Mouse (Mus musculus): ENCODE measurements around the gene Utp20.
"Not testable (repeated sequence)": the region's sequence is repeated elsewhere in the genome, so short reads cannot be mapped to it uniquely, and the experiment has no call there.

The Utp20 gene

DNA sequence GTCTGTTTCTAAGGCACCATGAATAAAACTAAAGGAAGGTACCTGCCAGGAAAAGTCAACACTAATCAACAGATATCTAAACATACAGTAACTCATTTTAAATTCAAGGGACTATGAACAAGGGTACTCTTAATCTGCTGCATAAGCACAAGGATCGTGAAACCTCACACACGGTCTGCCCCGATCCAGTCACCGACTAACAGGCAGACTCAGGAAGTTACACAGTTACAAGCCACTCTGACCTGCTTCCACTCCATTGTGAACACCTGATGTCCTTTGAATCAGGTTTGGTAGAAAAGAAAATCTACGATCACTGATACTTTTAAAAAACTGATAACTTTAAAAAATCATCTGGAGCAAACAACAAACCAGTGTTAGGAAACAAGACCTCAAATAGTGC is 42.7 kb downstream of the Utp20 start:
- DNase-seq (ENCODE audit: low spot score) = no peak

DNA sequence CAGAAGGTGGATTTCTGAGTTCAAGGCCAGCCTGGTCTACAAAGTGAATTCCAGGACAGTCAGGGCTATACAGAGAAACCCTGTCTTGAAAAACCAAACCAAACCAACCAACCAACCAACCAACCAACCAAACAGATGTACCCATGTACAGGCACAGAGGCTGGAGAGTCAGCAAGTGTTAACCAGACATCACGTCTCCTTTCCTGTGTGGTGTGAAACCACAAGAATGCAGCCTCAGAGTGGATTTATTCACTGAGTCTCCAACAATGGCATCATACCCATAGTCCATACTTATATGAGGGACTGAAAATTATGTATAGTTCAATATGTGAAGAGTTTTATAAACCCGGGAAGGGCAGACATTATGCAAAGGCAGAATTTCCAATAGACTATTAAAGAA is 43.5 kb downstream of the Utp20 start:
- not testable (repeated sequence) for DNase-seq (ENCODE audit: low spot score)

DNA sequence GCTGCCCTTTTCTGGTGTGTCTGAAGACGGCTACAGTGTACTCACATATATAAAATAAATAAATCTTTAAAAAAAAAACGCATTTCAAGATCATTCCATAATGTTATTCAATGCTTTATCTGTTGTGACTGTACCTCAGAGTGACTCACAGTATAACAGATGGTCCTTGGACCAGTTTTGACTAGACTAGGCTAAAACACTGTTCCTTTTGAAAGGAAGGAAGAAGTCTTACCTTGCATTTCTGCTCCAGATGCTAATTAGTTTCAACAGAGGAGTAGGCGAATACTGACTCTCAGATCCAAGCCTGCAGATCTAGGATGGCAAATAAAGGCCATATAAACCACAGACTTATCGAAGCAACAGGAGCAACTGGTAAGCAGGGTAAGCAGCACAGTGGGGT is 45.9 kb downstream of the Utp20 start:
- DNase-seq (ENCODE audit: low spot score) = no peak

DNA sequence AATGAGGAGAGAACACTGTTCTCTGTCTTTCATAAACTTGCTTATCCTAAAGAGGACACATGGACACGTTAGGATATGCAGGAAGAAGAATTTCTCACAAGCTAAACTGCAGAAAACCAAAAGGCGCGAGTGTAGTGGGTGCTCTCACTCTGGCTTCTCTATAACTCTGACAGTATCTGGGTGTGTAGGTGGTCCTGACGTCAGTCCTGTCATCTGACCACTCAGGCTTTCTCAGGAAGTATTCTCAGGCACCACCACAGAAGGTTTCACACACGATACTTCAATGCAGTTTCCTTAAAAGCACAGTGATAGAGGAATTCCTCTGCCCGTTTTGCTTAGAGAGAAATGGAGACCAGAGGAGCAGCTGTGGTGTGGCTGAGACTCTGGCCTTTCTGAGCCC is 50.4 kb downstream of the Utp20 start:
- DNase-seq (ENCODE audit: low spot score) = no peak

DNA sequence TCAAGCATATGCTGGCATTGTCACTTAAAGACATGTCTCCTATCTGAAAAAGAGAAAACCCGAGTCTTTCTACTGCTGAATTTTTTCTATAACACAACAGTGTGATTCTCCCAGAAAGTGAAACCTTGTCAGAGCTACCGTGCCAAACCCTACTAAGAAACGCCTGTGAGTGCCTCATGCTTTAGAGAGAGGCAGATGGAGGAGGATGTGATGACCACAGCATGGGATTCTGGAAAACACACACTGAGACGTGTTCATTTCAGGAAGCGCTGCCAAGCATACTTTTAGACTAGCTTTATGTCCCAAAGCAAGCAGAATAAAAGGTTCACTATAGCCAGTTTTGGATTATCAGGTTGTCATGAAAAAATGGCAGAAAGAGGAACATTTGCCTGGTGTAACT is 53.6 kb downstream of the Utp20 start:
- DNase-seq (ENCODE audit: low spot score) = not testable (repeated sequence)

DNA sequence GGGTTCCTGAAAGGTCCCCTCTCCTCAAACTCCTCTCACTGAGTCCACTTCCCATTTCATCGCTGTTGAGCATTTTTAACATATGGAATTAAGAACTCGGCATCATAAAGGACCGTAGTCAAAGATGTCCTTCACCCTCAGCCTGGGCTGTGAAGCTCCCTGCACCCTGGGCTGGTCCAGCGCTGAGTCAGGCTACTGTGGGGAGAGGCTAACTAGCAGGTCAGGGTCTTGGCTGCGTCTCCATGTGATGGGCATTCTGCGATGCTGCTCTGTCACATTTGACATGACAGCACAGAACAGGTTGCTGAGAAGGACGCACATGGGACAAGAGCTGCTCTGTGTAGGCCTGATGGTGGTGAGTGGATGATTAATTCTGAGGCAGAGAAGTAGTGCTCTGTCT is 56.9 kb downstream of the Utp20 start:
- DNase-seq (ENCODE audit: low spot score) = no peak

DNA sequence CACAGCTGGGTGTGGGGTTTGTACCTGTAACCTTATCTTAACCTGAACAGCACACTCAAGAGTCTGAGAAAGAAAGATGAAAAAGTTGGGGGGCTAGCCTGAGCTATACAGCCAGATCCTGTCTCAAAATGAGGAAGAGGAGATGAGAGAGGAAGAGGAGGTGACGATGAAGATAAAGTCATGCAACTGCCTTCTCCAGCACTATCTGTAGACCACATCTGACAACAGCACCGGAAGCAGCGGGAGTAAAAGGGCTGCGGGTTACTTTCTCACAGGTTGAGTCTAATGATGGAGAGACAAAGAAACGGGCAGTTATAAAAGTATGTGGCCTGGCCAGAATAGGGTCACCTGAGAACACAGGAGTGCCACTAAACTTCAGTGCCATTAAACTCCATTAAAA is 57.6 kb downstream of the Utp20 start:
- no peak for DNase-seq (ENCODE audit: low spot score)

DNA sequence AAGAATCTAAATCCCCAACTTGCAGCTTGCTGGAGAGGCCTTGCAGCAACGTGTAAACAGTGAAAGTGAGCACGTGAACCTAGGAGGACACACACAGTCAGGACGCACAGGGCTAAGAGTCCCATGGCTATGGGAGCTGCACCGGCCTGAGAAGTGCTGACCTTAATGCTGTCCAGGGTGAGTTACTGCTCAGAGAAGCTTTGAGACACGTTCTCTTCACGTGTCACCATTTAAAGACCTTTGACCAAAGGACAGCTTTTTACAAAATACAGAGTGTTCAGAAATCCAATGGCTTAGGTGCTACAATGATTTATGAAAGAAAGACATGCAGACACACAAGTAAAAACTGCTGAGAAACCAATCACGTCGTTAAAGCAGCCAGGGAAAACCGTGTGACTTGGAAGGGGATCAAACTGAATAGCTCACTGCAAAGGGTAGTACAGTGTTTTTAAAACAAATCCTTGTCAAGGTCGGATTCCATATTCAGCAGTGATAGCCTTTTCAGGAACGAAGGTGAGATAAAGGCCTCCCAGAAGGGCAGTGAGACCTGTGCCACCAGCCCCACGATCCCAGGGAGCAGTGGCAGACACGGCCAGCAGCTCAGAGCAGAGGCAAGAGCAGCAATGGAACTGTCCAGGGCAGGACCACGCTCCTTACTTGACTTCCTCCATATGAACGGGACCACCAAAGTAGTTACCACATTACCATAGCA is 61.0 kb downstream of the Utp20 start:
- DNase-seq (ENCODE audit: low spot score) = no peak

DNA sequence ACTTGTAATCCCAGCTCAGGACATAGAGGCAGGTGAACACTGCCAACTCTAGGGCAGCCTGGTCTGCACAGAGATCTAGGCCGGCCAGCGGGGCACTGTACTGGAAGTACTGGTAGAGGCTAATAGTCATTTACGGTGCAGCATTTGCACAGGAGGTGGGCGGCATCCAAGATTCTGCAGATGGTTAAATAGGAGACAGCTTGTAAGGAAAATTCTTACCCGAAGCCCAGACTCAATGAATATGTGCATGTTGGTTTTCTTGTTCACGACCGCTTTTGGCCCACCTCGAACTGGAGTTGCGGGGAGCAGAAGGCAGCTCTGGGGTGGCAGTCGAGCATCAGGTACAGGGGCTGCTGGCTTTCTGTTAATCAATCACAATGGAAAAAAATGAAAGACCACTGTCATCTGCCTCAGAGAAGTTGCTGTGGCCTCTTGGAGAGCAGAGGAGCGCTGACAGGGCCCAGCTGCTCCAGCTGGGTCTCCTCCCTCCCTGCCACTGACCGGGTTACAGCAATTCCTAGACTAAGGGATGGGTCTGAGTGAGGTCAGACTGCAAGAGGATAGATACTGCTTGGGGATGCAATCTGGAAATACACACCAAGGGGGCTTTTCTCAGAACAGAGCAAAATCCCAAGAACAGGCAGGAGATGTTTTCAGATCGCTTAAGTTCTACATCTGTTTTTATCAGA is 64.9 kb downstream of the Utp20 start:
- DNase-seq (ENCODE audit: low spot score) = no peak

DNA sequence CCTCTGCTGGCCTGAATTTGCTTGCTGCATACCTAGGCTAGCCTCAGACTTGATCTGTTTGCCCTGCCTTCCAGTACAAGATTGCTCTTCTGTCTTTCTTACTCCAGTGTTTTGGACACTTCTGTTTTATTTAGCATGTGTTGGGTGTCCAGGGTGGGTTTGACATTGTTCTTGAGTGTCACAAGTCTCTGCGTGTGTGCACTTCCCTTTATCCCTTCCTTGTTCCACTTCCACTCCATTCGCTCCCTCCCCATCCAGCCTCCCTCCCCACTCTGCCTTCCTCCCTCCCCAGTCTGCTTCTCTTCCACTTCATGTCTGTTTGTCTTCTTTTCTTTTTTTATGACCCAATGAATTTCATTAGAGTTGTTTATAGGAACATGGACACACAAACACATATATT is 85.2 kb downstream of the Utp20 start:
- no peak for DNase-seq (ENCODE audit: low spot score)

DNA sequence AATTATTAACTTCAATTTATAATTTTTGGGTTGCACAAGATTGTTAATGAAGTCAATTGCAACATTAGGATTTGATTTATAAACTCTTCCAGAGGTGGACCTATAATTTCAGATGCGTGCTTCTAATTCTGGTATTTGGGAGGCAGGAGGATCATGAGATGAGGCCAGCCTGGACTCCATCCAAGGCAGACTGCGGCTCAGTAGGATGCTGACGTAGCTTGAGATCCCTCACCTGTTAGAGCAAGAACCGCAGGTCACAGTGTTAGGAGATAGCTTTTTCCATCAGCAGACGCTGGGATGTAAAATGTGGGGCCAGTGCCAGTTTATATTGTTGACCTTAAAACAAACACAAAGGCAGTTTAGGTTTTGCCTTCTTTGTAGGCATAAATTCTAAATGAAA is 85.8 kb downstream of the Utp20 start:
- no peak for DNase-seq (ENCODE audit: low spot score)

DNA sequence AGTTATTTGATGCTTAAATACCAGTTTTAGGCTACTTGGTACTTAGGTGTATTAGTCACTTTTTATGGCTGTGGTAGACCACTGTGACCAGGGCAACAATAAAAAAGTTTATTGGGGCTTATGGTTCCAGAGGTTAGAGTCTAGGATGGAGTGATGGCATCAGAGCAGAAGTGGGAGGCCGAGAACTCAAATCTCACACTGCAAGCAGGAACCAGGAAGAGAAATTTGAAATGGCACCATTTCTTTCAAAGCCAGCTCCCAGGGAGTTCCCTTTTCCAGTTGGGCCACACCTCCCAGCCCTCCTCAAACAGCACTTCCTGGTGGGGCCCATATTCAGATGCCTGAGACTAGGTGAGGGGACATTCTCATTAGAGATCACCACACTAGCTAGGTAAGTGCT is 86.8 kb downstream of the Utp20 start:
- DNase-seq (ENCODE audit: low spot score) = no peak

DNA sequence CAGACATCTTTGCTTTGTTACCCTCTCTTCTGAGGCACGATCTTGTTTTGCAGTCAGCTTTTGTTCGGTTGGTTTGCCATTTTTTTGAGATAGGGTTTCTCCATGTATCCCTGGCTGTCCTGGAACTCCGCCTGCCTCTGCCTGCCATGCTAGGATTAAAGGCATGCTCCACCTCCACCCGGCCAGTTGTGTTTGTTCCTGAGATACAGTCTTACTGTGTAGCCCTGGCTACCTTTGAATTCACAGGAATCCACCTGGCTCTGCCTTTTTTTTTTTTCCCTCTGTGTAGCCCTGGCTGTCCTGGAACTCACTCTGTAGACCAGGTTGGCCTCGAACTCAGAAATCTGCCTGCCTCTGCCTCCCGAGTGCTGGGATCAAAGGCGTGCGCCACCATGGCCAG is 87.5 kb downstream of the Utp20 start:
- not testable (repeated sequence) for DNase-seq (ENCODE audit: low spot score)

DNA sequence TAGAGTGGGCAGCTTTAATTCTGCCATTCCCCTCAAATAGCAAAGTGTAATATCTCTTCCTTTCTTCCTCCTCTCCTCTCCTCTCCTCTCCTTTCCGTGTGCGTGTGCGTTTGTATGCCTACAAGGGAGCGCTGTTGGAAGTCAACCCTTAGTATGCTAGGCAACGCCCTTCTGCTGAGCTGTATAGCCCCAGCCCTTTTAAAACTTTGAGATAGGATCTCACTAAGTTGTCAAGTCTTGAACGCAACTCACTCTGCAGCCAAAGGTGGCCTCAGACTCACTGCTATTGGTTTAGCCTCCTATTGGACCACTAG is 94.3 kb downstream of the Utp20 start:
- DNase-seq (ENCODE audit: low spot score) = no peak

DNA sequence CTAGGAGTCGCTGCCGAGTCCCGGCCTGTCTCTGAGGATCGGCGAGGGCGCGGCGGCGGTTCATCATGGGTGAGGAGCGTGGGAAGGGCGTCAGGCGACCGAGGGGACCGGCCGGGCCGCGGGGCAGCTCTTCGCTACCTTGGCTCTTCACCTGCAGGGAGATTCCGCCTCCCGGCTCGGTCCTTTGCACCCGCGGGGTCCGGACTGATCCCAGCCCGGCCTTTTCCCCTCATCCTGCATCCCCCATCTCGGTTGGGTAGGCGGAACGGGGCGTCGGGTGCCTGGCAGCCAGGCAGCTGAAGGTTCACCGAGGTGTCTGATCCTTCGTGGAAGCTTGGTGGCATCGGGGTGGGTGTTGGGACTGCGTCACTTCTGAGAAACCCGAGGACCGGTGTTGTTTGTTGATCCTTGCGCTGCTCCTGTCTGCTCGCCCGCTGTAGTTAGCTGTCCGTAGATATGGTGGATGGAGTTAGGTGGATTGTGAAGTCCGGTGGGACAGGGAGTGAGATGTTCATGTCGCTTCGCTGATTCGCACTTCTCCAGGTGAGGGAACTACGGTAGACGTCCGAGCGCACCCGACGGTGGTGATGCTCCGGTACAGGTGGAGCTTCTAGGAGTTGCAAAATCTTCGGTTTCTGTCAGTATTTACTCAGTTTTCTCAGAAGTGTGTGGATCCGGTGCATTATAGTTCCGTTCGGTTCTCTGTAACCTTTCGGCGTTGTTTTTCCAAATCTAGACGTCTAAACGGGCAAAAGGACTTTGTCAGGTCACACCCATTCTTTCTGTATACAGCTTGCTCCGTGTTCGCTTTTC is 94.9 kb downstream of the Utp20 start:
- no peak for DNase-seq (ENCODE audit: low spot score)

DNA sequence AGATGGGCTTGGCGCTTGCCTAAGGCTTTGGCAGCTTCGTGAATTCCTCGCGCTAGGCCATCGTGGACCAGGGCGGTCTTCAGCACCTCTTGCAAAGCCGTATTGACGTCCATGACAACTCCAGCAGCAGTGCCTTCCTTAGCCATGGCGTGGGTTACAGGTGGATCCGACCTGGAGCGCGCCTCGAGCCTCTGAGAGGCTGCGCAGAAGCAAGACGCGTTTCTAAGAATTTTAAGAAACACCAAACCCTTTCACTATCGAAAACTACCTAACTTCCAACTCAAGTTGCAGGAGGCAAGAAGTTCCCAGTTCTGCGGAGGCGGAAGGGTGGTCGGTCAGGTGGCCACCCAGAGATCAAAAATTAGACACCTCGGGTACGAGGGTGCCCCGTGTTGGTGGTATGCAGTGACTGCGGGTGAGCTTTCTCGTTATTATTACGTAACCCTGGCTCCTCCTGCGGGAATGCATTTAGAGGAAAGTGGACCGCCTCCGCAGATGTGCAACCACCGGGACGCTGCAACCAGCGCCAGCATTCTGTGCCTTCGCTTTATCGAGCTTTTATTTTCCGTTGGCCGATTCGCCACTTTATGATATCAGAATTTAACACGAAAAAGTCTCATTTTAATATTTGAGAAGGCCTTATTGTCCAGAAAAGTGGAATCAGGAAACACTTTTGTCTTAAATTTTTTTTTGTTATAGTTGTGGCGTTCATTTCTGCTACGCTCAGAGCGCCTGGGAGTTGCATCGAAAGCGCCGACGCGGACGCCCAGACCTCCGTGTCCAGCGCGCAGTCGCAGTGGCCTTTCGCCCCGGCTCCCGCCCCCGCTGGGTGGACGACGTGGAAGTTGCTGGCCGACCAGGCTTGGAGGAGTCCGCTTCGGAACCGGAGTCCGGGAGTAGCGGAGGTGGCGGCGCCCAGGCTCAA is 95.8 kb downstream of the Utp20 start, which contains the start of gene Arl1:
Gene Arl1 (plus strand): TSS at position 288 of the 925 bp plus-strand sequence.
- peak; percentile 94 for DNase-seq (ENCODE audit: low spot score)

DNA sequence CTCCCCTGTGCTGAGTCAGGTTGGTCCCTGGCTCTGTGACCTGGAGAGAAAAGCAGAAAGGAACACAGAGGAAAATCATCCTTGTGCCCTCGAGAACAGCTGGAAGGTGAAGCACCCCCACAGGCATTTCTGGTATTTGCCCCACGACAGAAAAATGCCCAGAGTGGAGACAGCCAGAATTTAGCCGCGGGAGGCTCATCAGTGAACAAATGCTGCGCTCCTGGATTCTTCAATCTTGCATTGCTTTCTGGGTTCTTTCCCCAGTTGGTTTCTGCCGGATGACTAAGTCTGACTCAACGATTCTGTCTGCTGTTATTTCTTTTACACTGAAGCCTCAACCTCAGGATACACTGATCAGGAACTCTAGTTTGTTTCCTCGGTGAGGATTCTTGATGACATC is 98.4 kb downstream of the Utp20 start:
- DNase-seq (ENCODE audit: low spot score) = no peak

DNA sequence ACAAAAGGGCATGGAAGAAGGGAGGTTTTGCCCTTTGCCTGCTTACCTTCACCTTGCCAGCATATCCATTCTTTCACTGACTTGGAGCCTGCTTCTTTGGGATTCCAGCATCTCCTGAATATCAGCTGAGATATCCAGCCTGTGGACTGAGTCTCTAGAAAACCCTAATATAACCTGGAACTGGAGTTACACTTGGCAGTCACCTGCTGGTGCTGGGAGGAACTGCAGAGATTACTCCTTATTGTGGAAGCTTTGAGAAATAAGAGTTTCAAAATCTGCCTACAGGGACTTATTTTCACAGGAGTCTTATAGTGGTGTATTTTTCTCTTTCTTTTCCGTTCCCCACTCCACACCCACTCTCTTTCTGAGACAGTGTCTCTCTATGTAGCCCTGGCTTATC is 99.5 kb downstream of the Utp20 start:
- peak; percentile 18 for DNase-seq (ENCODE audit: low spot score)

DNA sequence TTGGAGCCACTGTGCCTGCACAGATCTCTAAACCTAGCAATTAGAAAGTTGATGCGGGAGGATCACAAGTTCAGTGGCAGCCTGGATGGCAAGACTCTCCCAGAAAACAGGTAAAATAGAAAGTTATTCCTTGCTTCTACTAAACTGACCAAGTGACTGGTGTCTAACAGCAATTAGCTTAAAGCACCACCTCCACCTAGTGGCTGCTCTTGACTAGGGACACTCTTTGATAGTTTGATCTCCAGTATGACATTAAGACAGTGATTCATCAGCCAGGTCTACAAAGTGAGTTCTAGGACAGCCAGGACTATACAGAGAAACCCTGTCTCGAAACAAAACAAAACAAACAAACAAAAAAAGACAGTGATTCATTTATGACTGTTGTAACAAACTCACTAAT is 101.3 kb downstream of the Utp20 start:
- no peak for DNase-seq (ENCODE audit: low spot score)

DNA sequence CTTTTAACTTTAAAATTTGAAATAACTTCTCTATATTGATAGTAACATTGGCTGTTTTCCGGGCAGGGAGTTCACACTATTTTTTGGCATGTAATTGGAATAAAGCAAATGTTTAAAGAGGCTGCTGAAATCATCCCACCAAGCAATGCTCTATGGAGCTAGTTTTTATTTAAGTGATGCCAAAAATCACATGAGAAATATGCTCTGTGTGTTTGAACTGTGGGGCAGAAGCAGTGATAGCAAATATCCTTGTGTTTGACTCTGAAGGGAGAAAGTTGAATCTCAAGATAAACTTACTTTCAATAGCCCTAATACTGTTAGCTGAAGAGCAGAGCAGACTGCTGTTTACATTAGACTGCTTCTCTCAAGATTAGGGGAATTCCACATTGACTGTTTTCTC is 107.0 kb downstream of the Utp20 start:
- DNase-seq (ENCODE audit: low spot score) = no peak

DNA sequence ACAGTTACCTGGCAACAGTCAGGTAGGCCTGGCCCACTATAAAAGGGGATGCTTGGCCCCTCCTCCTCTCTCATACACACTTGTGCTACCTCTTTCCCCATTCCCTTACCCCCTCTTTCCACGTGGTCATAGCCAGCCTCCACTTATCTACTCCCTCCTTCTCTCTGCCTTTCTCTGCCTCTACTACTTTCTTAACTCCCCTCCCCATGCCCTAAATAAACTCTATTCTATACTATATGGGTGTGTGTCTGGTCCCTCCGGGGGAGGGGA is 108.9 kb downstream of the Utp20 start:
- DNase-seq (ENCODE audit: low spot score) = no peak

DNA sequence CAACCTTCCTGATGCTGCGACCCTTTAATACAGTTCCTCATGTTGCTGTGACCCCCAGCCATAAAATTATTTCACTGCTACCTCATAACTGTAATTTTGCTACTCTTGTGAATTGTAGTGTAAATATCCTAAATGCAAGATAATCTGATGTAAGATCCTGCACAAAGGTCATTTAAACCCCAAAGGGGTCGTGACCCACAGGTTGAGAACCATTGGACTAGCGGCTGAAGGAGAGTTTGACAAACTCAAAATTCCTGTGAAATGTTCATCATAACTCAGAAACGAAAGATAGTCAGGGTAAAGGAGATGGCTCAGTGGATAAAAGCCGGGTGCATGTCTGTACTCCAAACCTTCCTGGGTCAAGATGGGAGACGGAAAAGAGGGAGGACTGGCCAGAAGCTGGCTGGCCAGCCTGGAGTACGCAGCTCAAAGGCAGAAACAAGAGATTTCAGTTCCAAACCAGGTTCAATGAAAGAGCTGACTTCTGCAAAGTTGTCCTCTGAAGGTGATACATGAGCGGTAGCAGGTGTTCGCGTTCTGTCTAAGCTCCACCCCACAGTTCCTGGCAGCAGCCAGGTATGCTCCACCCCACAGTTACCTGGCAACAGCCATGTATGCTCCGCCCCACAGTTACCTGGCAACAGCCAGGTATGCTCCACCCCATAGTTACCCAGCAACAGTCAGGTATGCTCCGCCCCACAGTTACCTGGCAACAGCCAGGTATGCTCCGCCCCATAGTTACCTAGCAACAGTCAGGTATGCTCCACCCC is 109.4 kb downstream of the Utp20 start:
- DNase-seq (ENCODE audit: low spot score) = no peak

All from ovary, postnatal 36 days (tissue).